Mouse (Mus musculus) cerebellum, adult (tissue): ENCODE data around the gene Scarb1.

Experiments used
- ATAC-seq: cut with Nextera tagmentation; 2 replicates; pipeline ENCODE4 v1.9.2; 2017; ENCODE audit warnings: mild to moderate bottlenecking, moderate library complexity, mixed read lengths; ENCODE audit not compliant: insufficient number of reproducible peaks, low FRiP score, low TSS enrichment

The Scarb1 gene

DNA sequence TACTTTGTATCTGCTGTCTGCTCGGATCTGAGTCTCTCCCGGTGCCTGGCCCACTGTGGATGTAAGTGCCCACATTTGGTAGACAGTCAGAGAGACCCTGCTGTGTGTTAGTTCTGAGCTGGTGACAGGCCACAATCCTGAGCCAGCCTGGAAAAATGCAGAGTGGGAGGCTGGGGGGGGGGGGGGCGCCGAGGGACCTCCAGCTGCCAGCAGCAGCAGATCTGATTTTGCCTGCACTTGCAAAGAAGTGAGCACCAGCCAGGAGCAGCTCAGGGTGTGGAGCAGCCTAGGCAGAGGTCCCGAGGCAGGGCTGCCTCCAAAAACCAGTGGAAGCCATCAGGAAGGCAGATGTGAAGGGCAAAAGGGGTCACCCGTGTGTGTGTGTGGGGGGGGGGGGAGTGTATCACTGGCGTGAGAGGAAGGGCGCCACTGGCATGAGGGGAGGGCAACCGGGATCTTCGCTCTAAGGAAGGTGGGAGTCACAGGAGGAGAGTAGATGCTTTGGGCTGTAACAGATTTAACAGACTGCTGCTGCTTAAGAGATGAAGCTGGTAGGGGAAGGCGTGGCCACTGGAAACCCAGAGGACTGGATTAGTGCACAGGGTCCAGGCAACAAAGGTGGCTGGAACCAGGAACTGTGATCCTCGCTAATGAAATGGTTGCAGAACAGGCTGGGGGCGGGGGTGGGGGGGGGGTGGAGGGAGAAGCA is 95.9 kb downstream of the Scarb1 start:
- ATAC-seq, result no peak

DNA sequence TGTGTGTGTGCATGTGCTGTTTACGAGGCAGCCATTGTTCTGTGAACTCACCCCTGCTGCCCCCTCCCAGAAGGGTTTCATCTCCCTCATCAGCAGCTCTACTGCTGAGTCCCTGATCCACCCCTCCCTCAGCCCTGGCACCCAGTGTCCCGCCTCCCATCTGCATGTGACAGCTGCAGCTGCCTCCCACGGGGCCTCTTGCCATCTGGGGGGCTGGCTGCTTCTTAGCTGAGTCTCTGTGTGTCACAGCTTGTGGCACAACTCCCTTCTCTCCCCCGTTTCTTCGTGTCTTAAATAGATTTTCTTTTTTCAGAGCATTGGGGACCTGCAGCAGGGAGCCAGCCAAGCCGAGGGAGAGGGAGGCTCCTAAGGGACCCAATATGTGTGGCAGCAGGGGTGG is 97.0 kb downstream of the Scarb1 start:
- ATAC-seq, result no peak

DNA sequence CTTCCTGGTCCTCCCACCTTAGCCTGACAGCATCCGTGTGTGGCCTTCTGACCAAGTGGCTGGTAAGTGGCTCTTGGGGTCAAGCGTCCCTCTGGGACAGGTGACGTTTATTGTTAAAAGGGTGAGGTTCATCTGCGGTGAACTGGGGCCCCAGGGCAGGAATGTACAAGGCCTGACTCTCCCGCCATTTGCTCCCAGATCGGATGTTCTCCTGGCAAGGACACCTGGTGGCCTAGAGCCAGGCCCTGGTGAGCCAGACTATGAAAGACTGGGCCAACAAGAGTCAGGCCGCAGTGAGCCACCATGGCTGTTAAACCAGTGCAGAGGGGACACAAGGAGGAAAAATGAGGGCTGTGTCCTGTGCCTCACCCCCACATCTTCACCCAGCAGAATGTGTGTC is 98.8 kb downstream of the Scarb1 start:
- ATAC-seq, result no peak

DNA sequence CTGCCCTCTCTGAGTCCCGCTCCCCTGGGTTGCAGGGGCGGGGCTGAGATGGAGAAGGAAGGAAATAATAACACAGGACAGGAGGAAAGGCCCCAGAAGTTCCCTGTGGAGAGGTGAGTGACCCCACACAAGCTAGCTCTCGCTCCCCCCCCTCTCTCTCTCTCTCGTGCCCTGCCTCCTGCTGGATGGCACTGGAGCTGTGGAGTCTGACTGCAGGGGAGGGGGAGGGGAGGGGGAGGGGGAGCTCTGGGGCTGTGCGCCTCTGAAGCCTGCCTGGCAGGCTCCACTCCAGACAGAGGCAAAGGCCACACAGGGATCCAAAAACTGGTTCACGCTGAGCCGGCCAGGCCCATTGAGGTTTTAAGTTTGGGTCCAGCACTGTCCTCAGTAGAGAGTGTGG is 99.3 kb downstream of the Scarb1 start:
- ATAC-seq, result no peak

DNA sequence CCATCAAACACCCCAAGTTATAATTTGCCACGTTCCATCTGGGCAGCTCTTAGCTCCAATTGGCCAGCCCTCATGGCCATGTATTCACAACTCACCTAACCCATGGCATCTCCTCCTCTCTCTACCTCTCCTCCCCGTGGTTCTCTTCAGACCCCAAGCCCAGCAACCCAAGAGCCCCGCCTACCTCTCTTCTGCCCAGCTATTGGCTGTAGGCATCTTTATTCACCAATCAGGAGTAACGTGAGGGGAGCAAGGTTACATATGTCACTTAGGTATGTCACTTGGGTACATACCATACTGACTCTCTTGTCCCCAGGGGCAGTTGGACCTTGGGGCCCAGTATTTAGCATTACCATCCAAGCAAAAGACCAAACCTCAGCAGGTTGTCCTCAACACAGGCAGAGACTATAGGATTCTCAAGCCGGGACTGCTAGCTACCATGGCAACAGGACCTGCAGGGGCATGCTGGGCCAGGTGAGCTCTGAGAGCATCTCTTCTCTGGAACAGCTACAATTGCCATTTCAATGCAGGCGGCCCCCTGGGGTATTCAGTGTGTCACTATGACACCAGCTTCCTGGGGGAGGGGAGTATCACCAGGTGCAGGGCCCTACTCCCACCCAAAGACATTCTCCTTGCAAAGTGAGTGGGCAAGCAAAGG is 100.6 kb downstream of the Scarb1 start:
- ATAC-seq, result no peak

DNA sequence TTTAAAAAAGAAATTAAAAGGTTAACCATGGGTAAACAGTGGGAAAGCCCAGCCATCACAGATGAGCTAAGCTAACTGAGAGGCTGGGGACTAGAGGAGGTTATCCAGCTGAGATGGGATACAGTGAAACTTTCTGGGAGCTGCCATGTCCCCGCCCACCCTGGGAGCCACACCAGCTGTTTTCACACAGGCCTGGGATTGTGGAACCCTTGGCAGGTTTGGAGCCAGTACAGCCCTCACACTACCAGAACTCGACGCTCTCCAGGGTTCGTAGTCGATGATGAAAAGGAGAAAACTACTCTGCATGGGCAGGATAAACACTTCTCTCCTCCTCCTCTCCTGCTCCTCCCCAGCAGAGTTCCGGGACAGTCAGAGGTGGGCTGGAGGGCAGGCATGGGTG is 105.0 kb downstream of the Scarb1 start:
- ATAC-seq, result no peak

DNA sequence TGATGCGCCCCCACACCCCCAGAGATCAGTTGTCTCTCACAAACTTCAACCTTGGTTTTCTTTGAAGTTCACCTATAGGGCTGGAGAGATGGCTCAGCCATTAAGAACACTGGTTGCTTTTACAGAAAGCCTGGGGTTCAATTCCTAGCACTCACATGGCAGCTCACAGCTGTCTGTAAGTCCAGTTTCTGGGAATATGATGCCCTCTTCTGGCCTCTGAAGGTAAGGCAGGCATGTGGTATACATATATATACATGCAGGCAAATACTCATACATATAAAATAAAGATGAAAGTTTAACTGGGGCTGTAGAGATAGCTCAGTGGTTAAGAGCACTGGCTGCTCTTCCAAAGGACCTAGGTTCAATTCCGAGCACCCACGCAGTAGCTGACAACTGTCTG is 105.5 kb downstream of the Scarb1 start:
- no peak for ATAC-seq

DNA sequence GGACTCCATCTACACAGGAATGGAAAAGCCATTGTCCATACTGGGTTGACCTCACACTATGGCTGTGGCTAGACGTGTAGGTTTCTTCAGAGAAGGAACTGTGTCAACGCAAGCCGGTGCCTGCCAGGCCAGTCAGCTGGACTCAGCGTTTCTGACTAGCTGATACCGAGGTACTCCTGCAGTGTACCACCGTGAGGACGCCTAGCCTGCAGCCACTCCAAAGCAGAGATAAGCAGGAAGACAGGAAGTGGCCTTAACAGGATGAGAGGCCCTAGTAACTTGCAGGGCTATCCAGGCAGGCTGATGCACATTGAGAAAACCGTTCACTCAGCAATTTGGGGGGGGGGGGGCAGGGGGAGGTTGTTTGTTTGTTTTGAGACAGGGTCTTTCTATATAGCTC is 106.5 kb downstream of the Scarb1 start:
- ATAC-seq, result no peak

DNA sequence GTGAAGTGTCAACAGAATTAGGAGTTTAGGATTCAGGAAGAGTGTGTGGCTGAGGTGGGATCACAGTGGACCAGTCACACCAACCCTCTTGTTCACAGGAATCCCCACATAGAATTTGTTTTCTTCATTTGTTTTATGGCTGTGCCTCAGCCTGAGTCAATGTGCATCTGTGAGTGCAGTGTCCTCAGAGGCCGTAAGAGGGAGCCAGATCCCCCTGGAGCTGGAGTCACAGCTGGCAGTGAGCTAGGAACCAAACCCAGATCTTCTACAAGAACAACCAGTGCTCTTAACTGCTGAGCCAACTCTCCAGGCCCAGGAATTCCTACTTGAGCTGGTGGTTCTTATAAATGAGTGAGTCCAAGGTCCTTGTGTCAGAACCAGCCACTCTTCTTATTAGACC is 107.4 kb downstream of the Scarb1 start:
- no peak for ATAC-seq

DNA sequence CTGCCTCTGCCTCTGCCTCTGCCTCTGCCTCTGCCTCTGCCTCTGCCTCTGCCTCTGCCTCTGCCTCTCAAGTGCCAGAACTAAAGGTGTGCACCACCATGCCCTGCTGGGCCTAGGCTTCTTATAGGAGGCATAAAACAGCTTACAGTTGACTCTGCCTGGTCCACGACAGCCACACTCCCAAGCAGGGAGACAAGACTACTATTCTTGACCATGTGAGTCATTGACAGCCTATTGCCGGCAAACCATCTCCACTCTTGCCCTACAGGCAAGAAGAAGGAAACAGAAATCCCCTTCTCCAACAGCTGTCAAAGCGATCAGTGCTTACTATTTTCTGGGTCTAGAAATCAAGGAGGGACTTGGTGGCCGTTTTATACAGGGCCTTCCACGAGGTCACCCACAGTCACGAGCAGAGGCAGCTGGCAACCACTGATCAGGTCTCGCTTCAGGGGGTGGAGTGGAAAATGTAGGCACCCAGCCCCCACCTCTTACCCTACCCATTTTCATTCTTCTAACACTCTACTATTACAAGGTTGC is 108.4 kb downstream of the Scarb1 start:
- no peak for ATAC-seq

DNA sequence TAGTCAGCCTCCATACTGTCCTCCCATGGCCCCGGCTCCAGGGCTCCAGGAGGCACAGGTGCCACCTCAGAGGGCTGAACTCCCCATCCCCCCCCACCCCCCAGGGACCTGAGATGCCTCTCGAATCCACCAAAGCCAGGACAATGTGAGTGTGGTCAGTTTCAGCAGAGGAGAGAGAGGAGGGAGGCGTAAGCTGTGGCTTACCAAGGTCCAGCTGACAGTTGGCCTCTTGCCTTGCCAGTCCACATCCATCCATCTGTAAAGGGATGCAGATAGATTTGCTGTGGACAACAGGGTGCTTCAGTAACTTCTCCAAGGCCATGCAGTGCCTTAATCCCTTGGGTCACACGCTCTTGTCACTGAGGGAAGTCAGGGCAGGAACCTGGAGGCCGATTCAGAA is 110.4 kb downstream of the Scarb1 start:
- no peak for ATAC-seq

DNA sequence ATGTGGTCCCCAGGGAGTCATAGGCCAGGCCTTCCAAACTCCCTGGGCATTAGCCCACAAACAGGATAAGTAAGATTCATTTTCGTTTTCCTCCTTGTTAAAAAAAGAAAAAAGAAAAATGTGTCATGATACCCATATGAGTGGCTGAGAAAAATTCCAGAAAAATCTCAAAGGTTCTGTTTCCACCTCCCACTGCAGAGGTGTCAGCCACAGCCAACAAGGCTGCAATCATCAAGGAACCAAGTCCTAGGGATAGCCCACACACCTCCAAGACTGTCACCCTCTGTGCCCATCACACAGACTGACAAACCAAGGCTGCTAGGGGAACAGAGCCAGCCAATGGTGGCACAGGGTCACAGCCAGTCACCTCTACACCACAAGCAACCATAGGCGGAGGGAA is 111.8 kb downstream of the Scarb1 start:
- ATAC-seq, result no peak

DNA sequence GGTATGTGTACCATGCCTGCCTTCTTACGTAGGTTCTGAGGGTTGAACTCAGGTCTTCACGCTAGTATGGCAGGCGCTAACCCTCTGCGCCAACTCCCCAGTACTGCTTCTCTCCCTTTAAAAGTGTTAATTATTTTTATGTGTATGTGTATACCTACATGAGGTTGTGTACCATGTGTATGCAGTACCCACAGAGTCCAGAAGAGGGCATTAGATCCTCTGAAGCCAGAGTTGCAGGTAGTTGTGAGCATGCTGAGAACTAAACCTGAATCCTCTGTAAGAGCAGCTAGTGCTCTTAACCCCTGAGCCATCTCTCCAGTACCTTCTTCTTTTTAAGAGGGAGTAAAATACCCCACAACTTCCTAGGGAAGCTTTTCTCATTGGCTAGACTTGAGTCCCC is 113.2 kb downstream of the Scarb1 start:
- no peak for ATAC-seq
